Mouse (Mus musculus) 3134 (cell line): Measurements from ENCODE around the gene Zfp30.
A peak's percentile ranks its signal among the peaks of the same experiment; 100 is the strongest.

Experiments used
- DNase-seq: peaks from one replicate; pipeline ENCODE4 v3.0.0-alpha.2; 2011; ENCODE audit warnings: low spot score; ENCODE audit not compliant: insufficient read length; ENCODE audit errors: extremely low read depth

Zfp30 gene

DNA sequence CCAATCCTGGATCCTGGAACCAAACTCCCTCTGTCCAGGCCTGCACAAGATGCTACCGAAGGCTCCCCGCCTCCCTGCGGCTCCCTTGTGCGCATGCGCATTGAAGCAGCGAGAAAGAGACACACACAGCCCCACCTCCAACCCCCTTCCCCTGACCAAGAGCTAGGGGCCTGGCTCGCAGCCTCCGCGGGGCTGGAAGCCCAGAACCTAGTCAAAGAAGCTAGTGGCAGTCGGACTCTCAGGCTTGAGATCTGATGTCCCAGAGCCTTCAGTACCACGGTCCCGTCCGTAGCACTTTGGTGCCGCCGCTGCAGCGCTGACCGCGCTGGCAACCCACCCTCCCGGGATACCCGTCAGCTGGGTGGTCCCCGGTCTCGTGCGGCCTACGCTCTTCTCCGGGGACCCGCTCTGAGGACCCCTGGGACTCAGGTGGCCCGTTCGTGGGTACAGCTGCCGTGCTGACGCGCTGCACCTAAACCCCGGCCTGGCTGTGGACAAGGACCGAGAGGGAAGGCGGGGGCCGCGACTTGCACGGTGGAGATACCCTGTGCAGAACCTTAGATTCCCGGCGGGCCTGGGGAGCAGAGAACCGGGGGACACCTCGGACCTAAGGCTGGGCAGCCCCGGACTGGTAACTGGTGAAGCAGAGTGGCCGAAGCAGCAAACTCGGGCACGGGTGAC, at the start of gene Zfp30:
Gene Zfp30, plus strand, starts transcription at position 128 of the 681 bp plus-strand sequence.
- DNase-seq: peak; percentile 86

DNA sequence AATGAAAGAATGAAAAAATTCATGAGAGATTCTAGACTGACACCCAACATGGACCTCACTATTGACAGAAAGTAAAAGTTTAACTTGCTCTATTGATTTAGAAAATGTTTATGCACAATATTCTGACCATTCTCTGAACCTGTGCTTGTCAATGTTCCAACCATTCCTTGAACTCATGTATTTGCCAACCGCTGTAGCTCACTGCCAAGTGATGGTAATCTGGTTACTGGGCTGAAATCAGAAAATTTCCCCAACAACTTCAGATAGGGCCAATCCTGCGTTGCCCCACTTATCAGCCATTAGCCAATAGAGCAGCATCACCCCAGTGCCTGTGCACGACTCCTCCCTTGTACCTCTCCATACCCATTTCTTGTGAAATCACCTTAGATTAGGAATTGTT, 41.5 kb upstream of the Zfp30 start:
- no peak for DNase-seq

DNA sequence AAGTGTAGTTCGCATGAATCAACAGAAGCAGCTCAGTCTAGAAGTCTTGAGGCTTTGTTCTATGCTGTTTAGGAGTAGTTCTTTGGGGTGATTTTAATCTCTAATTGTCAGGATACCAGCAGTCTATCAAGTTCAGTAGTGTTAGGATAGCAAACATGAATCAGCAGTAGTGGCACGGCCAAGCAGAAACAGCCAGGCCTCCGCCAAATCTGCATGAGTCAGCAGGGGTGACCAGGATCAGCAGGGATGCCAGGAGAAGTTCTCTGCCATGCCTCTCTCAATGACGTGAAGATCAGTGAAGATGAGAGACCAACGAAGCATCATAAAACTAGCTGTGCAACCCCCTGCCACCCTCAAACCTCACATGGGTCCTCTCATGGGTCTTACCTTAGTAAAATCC, 23.3 kb upstream of the Zfp30 start:
- peak; percentile 55 for DNase-seq

DNA sequence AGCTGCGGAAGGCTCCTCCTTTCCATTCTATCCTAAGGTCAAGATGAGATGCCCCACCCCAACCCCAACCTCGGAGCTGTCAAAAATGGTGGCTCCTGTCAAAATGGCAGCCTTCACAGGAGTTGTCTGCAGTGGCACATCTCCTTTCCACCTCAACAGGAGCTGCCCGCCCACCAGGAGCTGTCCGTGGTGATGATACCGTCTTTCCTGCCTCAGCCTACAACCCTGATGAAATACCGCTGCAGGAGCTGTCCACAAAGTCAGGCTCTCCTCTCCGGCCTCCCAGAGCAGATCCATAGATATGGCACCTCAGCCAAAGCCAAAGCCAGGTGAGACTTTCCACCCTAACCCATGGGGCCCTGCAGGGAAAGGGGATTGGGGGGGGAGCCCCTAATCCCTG, 19.1 kb upstream of the Zfp30 start:
- no peak for DNase-seq

DNA sequence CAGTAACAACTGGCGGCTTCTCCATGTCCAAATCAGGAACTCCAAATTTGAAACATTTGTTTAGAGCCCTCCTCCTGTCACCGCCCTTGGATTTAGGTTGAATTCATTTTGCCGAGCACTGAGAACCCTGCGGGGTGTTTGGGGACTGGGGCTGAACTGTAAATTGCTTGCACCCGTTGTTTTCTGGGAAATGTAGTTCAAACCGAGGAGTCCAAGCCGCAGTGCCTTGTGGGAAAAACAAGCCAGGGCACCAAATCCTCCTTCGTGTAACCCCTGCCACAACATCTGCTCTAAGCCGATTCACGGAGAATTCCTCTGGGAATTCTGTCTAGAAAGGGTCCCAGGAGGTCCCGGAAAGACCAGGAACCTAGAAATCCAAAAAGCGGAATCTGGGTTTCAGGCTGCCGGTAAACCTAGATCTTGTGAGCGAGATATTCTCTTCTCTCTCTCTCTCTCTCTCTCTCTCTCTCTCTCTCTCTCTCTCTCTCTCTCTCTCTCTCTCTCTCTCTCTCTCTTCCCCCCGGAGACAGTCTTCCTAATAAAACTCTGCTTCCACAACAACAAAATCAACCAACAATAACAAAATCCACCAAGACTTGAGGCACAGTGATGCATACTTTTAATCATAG, 16.6 kb upstream of the Zfp30 start:
- peak; percentile 69 for DNase-seq

DNA sequence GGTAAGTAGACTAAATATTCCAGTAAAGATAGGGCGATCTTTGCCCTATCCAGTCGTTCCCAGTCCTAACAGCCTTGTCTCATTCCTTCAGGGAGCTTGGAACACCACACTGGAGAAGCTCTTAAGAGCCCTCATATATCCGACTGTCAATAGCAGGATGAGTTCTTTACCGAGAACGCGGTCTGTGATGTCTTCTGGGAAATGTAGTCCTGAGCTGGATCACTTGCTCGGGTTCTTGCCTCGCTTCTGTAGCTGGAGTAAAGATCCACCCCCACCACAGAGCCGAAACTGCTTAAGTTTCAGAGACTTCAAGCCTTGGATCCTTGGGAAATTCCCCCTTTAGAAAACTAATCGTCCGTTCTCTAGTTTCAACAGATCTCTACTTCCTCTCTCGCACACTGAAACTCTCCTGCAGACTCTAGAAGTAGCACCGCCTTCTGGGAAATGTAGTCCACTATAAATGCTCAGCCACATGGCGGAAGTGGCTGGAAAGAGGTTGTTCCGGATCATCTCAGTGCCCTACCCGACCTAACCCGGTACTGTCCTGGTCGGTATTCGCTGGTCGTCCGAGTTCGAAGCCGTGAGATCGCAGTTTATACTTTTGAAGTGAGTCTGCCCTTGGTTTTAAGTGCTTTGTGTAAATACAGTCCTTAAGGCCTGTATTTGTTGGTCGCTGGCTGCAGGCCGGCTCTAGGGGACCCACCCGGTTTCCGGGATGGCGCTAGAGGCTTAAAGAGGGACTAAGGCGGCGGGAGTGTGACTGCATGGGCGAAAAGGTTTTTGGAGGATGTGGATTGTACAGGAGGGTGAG, 15.5 kb upstream of the Zfp30 start, which contains the start of gene Zfp84:
Gene Zfp84, plus strand, starts transcription at position 463 of the 811 bp plus-strand sequence.
- DNase-seq: peak; percentile 81

DNA sequence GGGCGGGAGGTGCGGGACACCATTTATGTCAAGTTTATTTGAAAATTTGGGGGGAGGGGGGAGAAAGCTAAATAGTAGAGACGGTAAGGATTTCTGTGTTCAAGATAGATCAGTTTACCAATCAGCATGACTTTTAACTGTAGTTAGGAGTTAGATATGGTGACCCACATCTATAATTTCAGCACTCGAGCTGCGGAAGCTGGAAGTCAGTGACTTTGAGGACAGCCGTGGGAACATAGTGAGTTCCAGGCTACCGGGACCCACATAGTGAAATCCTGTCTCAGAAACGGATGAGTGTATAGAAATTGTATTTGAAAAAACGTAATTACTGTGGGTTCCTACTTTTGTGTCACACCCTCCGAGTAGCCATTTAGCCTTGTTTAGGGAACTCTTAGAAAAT, 14.8 kb upstream of the Zfp30 start:
- DNase-seq: no peak

DNA sequence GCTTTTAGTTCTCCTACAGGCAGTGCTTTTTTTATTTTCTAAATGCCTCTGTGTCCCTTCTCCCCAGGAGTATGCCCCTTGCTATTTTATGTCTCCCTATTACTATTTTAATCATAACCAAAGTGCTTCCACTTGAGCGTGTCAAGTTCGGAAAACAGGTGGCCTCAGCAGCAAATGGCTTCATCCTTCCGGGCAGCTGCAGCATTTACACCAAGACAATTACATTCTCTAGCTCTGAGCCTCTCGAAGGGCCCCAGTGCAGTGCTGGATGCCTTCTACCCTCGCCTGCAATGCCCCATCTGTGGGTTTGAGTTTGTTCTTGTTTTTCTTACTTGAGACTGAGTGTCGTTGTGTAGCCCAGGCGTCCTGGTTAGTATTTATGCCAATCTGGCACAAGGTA, 10.3 kb upstream of the Zfp30 start:
- DNase-seq: no peak

DNA sequence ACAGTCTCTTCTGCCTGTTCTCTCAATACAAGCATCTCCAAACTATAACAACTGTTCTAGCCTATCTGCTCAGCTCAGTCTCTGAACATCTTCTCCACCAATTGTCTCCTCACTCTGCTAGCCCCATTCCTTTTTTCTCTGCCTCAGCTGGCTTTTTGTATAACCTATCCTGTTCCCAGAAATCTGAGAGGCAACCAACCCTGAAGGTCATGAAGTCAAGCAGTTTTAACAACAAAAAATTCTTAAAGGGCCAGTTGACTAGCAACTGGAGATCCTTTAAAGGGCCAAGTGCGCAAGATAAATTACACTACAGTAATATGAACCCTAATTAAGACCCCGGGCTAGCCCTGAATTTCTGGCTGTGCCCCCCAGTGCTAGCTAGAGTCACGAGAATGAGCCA, 9.4 kb upstream of the Zfp30 start:
- no peak for DNase-seq

DNA sequence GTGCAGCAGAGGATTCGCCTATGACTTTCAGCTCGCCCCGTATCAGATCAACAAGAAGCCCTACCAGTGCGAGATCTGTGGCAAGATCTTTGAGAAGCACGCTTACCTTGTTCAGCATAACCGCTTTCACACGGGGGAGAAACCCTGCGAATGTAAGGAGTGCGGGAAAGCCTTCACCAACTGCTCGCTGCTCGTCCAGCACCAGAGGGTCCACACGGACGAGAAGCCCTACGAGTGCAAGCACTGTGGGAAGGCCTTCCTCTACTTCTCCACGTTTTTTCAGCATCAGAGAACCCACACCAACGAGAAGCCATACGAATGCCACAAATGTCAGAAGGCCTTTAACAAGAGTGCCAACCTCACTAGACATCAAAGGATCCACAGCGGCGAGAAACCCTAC, 7.2 kb upstream of the Zfp30 start:
- DNase-seq: no peak

DNA sequence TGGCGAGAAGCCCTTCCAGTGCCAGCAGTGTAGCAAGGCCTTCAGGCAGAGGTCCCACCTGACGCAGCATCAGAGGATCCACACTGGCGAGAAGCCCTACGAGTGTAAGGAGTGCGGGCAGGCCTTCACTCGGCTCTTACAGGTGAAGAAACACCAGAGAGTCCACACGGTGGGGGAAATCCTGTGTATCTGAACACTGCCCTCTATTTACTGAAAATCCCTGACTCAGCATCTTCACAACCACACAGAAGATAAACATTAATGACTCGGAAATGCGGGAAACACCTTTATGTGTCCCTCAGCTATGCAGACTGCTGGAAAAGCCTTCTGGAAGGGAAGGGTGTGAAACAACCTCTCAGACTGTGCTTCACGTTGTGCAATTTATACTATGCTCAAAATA, 6.4 kb upstream of the Zfp30 start:
- DNase-seq: no peak

DNA sequence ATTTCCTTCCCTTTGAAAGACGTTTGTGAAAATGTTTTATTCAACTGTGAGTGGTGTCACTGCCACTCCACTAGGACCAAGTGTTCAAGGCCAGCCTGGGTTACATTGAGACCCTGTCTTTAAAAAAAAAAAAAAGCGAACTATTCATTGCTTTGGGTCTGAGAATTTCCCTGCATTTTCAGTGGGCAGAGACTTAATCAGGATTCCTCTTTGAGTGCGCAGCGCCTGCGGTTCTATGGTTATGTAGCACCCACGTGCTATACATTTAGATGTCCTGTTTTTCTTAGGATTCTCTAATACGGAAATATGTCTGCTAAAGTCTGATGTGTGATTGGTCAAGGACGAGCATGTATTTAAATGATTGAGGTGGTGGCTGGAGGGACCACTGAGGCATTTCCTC, 1.2 kb downstream of the Zfp30 start:
- no peak for DNase-seq

DNA sequence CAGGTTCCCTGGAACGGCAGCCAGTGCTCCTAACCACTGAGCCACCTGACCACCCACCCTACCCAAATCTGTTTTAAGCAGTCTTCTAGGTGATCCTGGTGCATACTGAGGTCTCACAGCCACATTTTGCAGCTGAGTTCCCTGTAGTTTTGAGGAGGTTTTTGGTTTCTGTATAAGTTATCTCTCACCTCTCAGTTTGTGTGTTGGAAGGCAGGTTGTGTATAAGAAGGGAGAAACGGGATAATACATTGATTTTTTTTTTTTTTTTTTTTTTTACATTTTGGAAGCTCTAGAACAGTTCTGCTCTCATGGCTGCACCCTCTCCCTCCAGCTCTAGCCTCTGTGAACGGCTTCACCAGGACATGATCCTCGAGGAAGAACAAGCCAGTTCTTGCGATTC, 2.1 kb downstream of the Zfp30 start:
- no peak for DNase-seq

DNA sequence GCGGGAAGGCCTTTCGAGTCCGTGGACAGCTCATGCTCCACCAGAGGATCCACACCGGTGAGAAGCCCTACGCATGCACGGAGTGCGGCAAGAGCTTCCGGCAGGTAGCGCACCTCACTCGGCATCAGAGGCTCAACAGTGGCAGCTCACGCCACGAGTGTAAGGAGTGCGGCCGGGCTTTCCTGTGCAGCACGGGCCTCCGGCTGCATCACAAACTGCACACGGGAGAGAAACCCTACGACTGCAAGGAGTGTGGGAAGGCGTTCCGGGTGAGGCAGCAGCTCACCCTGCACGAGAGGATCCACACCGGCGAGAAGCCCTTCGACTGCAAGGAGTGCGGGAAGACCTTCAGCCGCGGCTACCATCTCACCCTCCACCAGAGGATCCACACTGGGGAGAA, 9.1 kb downstream of the Zfp30 start:
- DNase-seq: no peak

DNA sequence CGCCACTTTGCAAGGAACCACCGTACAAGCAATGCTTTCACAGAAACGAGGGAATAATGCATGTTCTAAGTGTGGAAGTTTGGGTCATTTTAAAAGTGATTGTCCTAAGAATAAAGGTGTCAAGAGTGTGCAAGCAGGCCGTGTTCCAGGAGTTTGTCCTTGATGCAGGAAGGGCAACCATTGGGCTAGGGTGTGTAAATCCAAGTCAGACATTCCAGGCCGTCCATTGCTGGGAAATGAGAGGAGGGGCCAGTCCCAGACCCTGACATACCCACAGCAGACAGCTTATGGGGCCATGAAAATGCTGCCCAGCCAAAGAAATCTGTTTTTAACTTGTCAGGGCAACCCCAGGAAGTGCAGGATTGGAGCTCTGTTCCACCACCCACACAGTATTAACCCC, 23.2 kb downstream of the Zfp30 start:
- no peak for DNase-seq

DNA sequence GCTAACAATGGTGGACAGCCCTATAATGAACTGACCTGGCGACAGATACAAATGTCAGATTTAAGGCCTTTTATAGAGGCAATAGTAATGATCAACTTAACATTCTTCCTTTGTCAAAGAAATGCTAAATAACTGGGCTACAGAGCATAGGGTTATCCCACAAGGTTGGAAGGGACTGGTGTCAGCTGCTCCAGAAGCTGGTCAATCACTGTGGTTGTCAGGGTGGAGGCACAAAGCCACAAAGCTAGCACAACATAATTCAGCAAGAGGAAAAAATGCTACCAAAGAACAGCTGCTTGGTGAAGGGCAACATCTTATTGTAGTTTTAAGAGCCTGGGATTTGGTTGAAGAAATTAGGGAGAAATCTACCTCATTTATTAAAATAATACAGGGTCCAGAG, 28.4 kb downstream of the Zfp30 start:
- no peak for DNase-seq

DNA sequence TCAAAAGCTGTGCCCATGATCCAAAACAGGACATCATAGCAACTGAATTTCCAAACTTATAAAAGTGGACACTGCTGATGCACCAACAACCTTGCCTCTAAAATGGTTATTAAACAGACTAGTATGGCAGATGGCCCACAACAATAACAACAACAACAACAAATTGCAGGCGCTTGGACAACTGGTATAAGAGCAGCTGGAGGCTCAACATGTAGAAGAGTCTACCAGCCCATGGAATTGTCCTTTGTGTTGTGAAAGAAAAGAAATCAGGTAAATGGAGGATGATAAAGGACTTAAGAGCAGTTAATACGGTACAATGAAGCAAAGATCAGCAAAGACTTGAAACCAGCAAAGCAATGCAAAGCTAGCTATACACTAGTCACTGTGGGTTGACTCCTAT, 30.6 kb downstream of the Zfp30 start:
- DNase-seq: no peak

DNA sequence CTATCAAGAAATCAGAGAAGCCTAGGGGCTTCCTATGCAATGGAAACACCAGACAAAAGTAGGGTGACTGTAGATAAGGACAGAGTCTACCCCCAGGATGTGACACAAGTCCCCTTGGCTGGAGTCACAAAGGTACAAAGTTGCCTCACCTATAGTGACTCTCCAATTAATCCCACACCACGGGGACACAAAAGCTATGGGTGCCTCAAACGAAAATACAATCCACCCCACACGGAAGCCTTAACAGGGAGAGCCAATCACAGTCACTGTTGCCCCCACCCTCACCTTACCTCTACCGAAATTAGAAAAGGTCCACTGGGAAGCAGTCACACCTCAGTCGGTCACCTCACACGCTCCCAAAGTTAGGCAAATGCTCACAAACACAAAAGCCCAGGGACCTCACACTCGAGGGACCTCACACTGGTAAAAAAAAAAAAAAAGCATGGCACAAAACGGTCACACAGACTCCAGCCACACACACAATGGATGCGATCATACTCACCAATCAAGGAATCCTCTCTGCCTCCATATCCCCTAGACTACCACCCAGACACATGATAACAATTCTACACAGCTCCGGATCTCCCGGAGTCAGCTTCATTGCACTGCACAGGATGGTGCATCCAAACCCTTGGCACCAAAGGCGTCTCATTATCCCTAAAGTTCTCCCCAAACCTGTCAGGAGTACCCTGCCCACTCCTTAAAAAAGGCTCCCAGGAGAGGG, 31.4 kb downstream of the Zfp30 start:
- no peak for DNase-seq

DNA sequence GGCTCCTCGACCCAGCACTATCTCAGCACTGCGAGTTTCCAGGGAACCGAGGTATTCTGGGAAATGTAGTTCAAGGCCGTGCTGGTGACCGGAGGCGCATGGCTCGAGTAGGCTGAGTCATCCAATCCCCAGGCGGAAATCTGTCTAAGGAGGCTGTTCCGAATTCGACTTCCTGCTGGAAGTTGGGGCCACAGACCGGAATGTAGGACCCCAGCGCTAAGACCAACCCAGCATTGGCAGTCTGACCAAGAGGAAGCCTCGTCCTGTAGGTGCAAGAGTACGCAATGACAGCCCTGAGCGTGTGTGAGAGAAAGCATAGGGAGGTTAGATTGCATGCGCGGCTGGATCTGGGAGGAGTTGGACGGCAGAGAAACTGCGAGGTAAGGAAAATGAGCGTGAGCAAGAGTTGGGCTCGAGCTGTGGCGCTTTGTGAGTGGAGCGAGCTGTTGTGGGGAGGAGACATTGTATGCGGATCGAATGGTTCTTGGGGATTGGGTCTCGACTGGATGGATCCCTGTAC, 32.2 kb downstream of the Zfp30 start, which contains the start of gene Zfp790:
Gene Zfp790, plus strand, starts transcription at position 205 of the 520 bp plus-strand sequence.
- DNase-seq: peak; percentile 86

DNA sequence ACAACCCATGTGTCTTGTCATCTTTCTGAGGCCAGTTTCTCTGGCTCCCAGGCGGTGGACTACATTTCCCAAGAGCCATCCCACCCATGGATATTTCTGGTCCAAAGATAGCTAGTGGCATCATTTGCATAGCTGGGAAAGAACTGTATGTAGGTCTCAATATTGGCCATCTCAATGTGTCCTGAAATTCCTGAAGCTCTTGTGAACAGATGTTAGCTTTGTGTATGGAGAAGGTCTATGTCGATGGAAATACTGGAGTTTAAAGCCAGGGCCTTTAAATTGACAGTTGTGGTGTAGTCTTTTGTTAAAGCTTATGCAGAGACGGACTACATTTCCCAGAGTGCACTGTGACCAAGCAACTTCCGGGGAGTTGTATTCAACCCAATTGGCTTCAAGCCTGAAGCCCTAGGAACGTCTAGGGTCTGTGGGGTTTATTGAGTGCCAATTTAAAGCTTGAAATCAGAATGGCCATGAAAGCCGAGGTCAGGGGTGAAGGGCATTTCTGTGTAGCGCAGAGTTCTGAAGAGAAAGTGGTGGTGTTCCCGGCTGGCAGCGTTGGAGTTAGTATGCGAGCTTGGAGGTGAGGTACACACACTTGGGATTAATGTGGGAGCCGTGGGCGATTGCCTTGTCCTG, 34.9 kb downstream of the Zfp30 start:
- DNase-seq: peak; percentile 24
